In genomic region chr16:22293600-22293999, GRCm38 (mm10) we compare ENCODE assay signal across 14 mouse cellular contexts. TPM values are rescaled to one million over a fixed set of nuclear protein-coding genes. Genes with fewer than 3 reads are reported as not detected.
DNase-seq lines count a peak whose midpoint lies in the region; ATAC-seq and TF ChIP-seq lines count a peak whose summit lies in the region.
"Had no signal": no experiment of that assay in that cellular context is flagged by ENCODE, and none has a peak within 500 bp of the region (broad histone marks: within the 10 kb centered on the region; RNA-seq: fewer than 3 reads in every experiment).

No protein-coding gene starts in this region.

- 60% methylated on average over 2 of the region's 2 CpGs for WGBS in kidney, embryonic 15.5 days
- 34% methylated on average over 2 of the region's 2 CpGs for WGBS in liver, embryonic 14.5 days (ENCODE audit: insufficient replicate concordance)

- no peak overlapping the region for H3K27ac ChIP-seq in kidney, embryonic 15.5 days
- no peak overlapping the region for H3K27ac ChIP-seq in liver, embryonic 14.5 days
- H3K27ac ChIP-seq: lung, embryonic 15.5 days; midbrain, embryonic 15.5 days had no signal

- ATAC-seq in kidney, embryonic 15.5 days (replicated peaks; ENCODE audit: low FRiP score), result no peak
- no peak for ATAC-seq in liver, embryonic 14.5 days (ENCODE audit: insufficient read depth)
- ATAC-seq in frontal cortex, adult (ENCODE audit: low TSS enrichment), result no peak
- ATAC-seq: midbrain, embryonic 15.5 days had no signal

- peak; percentile 5 for DNase-seq in kidney, adult 18-20 months
- peak; percentile 23 for DNase-seq in thymus, postnatal 0 days (ENCODE audit: low spot score)
- no peak for DNase-seq in thymus, adult 18-20 months
- no peak for DNase-seq in liver, embryonic 14.5 days (ENCODE audit: low read depth in 3 of 3, low spot score in 3 of 3)
- no peak for DNase-seq in urinary bladder, postnatal 10 days (ENCODE audit: low spot score)
- no peak for DNase-seq in heart, adult 9 months (ENCODE audit: low spot score in 2 of 2)
- DNase-seq: adrenal gland, postnatal 10 days; cerebellum, postnatal 14 days; kidney, postnatal 14 days; spleen, adult 18-20 months had no signal

- H3K27me3 ChIP-seq in kidney, embryonic 15.5 days, result no peaks in the 10 kb centered on the region
- H3K27me3 ChIP-seq in liver, embryonic 14.5 days (ENCODE audit: control insufficient read depth, insufficient read depth, low read length), result no peaks in the 10 kb centered on the region
- H3K27me3 ChIP-seq: lung, embryonic 15.5 days; midbrain, embryonic 15.5 days had no signal

- H3K4me1 ChIP-seq in kidney, embryonic 15.5 days, result no peaks in the 10 kb centered on the region
- H3K4me1 ChIP-seq in liver, embryonic 14.5 days (replicated peaks; ENCODE audit: control insufficient read depth in 2 of 2, insufficient read depth in 2 of 2, low read length in 1 of 2), result no peaks in the 10 kb centered on the region
- H3K4me1 ChIP-seq: lung, embryonic 15.5 days; midbrain, embryonic 15.5 days had no signal

- no peaks in the 10 kb centered on the region for H3K36me3 ChIP-seq in kidney, embryonic 15.5 days
- no peaks in the 10 kb centered on the region for H3K36me3 ChIP-seq in liver, embryonic 14.5 days (replicated peaks; ENCODE audit: control insufficient read depth, insufficient read depth, low read depth)
- H3K36me3 ChIP-seq: lung, embryonic 15.5 days; midbrain, embryonic 15.5 days had no signal

- no peak overlapping the region for H3K4me2 ChIP-seq in kidney, embryonic 15.5 days
- no peak overlapping the region for H3K4me2 ChIP-seq in liver, embryonic 14.5 days (ENCODE audit: low read depth)
- H3K4me2 ChIP-seq: lung, embryonic 15.5 days; midbrain, embryonic 15.5 days had no signal

- no peak overlapping the region for H3K9ac ChIP-seq in kidney, embryonic 15.5 days
- no peak overlapping the region for H3K9ac ChIP-seq in liver, embryonic 14.5 days (replicated peaks)
- H3K9ac ChIP-seq: lung, embryonic 15.5 days; midbrain, embryonic 15.5 days had no signal

- no peak for TF ChIP-seq EP300 in liver, embryonic 14.5 days (IDR thresholded peaks at IDR 0.05; ENCODE audit: low read depth)

- no peak overlapping the region for H3K4me3 ChIP-seq in kidney, embryonic 15.5 days (replicated peaks)
- H3K4me3 ChIP-seq in liver, embryonic 14.5 days (ENCODE audit: insufficient read depth in 1 of 2, low read depth in 2 of 2, low read length in 2 of 2), result no peak overlapping the region
- H3K4me3 ChIP-seq: lung, embryonic 15.5 days; midbrain, embryonic 15.5 days had no signal

- H3K9me3 ChIP-seq in kidney, embryonic 15.5 days (replicated peaks), result no peaks in the 10 kb centered on the region; the same call in 1 of the 2 replicates
- H3K9me3 ChIP-seq in liver, embryonic 14.5 days (ENCODE audit: control insufficient read depth, low read length), result no peaks in the 10 kb centered on the region
- H3K9me3 ChIP-seq: lung, embryonic 15.5 days; midbrain, embryonic 15.5 days had no signal

- peak; percentile 75 for TF ChIP-seq CTCF in liver, embryonic 14.5 days (IDR thresholded peaks at IDR 0.05; ENCODE audit: low read depth)

RNA-seq across cellular contexts. Expression of gene Tra2b, which starts 27.8 kb away (rescaled TPM):
- 387 and 421 TPM in 2 replicates for polyA plus RNA-seq in kidney, embryonic 15.5 days (2015; fragmentation: Nextera tagmentation; extraction: Ambion mirVana)
- polyA plus RNA-seq in thymus, postnatal 0 days (2015; fragmentation: Nextera tagmentation; extraction: Ambion mirVana), result 414 and 431 TPM in 2 replicates
- 47.8 and 69.7 TPM in 2 replicates for polyA plus RNA-seq in liver, embryonic 14.5 days (2012; rRNA removed)
- polyA plus RNA-seq in liver, embryonic 14.5 days (2014; fragmentation: Nextera tagmentation; extraction: Ambion mirVana), result 140 and 145 TPM in 2 replicates

Comparison
In these comparisons a context has a peak if more than half of its experiments do, and no peak if none do; other contexts are left out.
1. DNase-seq: peak in kidney, adult 18-20 months (single experiment) and thymus, postnatal 0 days (single experiment); none in thymus, adult 18-20 months (0 of 2), liver, embryonic 14.5 days (0 of 3), urinary bladder, postnatal 10 days (single experiment) and heart, adult 9 months (0 of 2).